Mouse (Mus musculus) ES-Bruce4 (cell line): Measurements from ENCODE around the gene Plppr3. TPM values are rescaled to one million over a fixed set of nuclear protein-coding genes. Genes with fewer than 3 reads are reported as not detected.
A peak's percentile ranks its signal among the peaks of the same experiment; 100 is the strongest.

Source experiments
- H3K27ac ChIP-seq: 2 replicates; pipeline ENCODE4 v1.5.1; 2012; ENCODE audit warnings: low read length, inconsistent platforms; ENCODE audit not compliant: insufficient read depth
- H3K27me3 ChIP-seq: 2 replicates; pipeline ENCODE4 v1.6.1; 2012; ENCODE audit warnings: mild to moderate bottlenecking, low read length, inconsistent platforms; ENCODE audit not compliant: control insufficient read depth, poor library complexity, insufficient read depth, severe bottlenecking
- H3K36me3 ChIP-seq: 2 replicates; pipeline ENCODE4 v1.6.1; 2012; ENCODE audit warnings: inconsistent platforms, mild to moderate bottlenecking, low read length, moderate library complexity; ENCODE audit not compliant: control insufficient read depth, poor library complexity, insufficient read depth, severe bottlenecking
- H3K4me1 ChIP-seq: one replicate; pipeline ENCODE4 v1.8.1; 2011; ENCODE audit warnings: low read length; ENCODE audit not compliant: control insufficient read depth, insufficient read depth
- H3K4me3 ChIP-seq: 2 replicates; pipeline ENCODE4 v1.5.1; 2011; ENCODE audit warnings: low read depth, mild to moderate bottlenecking, low read length
- H3K9ac ChIP-seq: 2 replicates; pipeline ENCODE4 v1.6.1; 2012; ENCODE audit warnings: low read depth, mild to moderate bottlenecking, inconsistent platforms; ENCODE audit not compliant: poor library complexity, severe bottlenecking
- H3K9me3 ChIP-seq: replicated peaks from 2 replicates; pipeline ENCODE4 v1.6.1; 2012; ENCODE audit warnings: mild to moderate bottlenecking, low read length, inconsistent platforms; ENCODE audit not compliant: control insufficient read depth, poor library complexity, insufficient read depth, severe bottlenecking
- CTCF ChIP-seq: IDR thresholded peaks from one replicate; pipeline ENCODE4 v1.8.1; 2011; ENCODE audit warnings: low read depth, low read length
- EP300 ChIP-seq: IDR thresholded peaks from 2 replicates; pipeline ENCODE4 v1.6.1; 2011; ENCODE audit warnings: low read depth, low read length; ENCODE audit not compliant: insufficient read depth
- POLR2A ChIP-seq: IDR thresholded peaks from one replicate; pipeline ENCODE4 v1.8.1; 2011; ENCODE audit warnings: low read length; ENCODE audit not compliant: insufficient read depth
- polyA plus RNA-seq: library from polyadenylated mRNA; stranded (reverse); fragments of >200 nt; gene quantifications from 2 replicates; pipeline ENCODE4 v1.2.4, GENCODE M21; 2011; ENCODE audit warnings: low read depth; ENCODE audit not compliant: missing spikeins, insufficient read depth, insufficient read length

Plppr3 gene
- polyA plus RNA-seq, 1 experiment, result 6.4 TPM

- no peak overlapping the region for H3K9ac ChIP-seq
- TF ChIP-seq EP300, result no peak
- no peak for TF ChIP-seq CTCF
- TF ChIP-seq POLR2A, result no peak
- H3K4me1 ChIP-seq, result peaks cover 2% of the 10 kb centered on the region
- H3K4me3 ChIP-seq, result no peak overlapping the region
- no peaks in the 10 kb centered on the region for H3K36me3 ChIP-seq
- no peaks in the 10 kb centered on the region for H3K9me3 ChIP-seq
- H3K27ac ChIP-seq, result no peak overlapping the region
- H3K27me3 ChIP-seq, result no peaks in the 10 kb centered on the region
Measured at GRCm38 (mm10) chr10:79877174-79877573, 2.7 kb upstream of the Plppr3 start.

GRCm38 (mm10) chr10:79873715-79874289 lies 632 bp downstream of the Plppr3 start:
- peaks cover 2% of the 10 kb centered on the region for H3K4me1 ChIP-seq
- peak overlapping the region; percentile 66 for H3K9ac ChIP-seq

GRCm38 (mm10) chr10:79873313-79873712 lies 1.1 kb downstream of the Plppr3 start:
- no peaks in the 10 kb centered on the region for H3K27me3 ChIP-seq
- H3K9ac ChIP-seq, result 0 out of 2 replicates have a peak overlapping the region, but pooled peaks have one; percentile 66
- H3K4me1 ChIP-seq, result peaks cover 2% of the 10 kb centered on the region
- no peaks in the 10 kb centered on the region for H3K9me3 ChIP-seq
- no peak overlapping the region for H3K4me3 ChIP-seq
- H3K27ac ChIP-seq, result no peak overlapping the region
- TF ChIP-seq POLR2A, result no peak
- no peak for TF ChIP-seq EP300
- TF ChIP-seq CTCF, result no peak
- no peaks in the 10 kb centered on the region for H3K36me3 ChIP-seq

More at GRCm38 (mm10) chr10:79873715-79874289, 632 bp downstream of the Plppr3 start:
- no peaks in the 10 kb centered on the region for H3K27me3 ChIP-seq
- H3K4me3 ChIP-seq, result peak overlapping the region; percentile 77
- no peak overlapping the region for H3K27ac ChIP-seq
- TF ChIP-seq EP300 (no peak), POLR2A (no peak), CTCF (no peak)
- H3K36me3 ChIP-seq, result no peaks in the 10 kb centered on the region
- H3K9me3 ChIP-seq, result no peaks in the 10 kb centered on the region

GRCm38 (mm10) chr10:79872862-79873261 lies 1.6 kb downstream of the Plppr3 start:
- peaks cover 2% of the 10 kb centered on the region for H3K4me1 ChIP-seq
- H3K4me3 ChIP-seq, result no peak overlapping the region
- H3K36me3 ChIP-seq, result no peaks in the 10 kb centered on the region
- TF ChIP-seq CTCF, result no peak
- no peak for TF ChIP-seq POLR2A
- TF ChIP-seq EP300, result no peak
- no peak overlapping the region for H3K9ac ChIP-seq
- no peak overlapping the region for H3K27ac ChIP-seq
- no peaks in the 10 kb centered on the region for H3K9me3 ChIP-seq
- no peaks in the 10 kb centered on the region for H3K27me3 ChIP-seq

GRCm38 (mm10) chr10:79871845-79872244 lies 2.6 kb downstream of the Plppr3 start:
- TF ChIP-seq CTCF (no peak), EP300 (no peak), POLR2A (no peak)
- H3K27ac ChIP-seq, result no peak overlapping the region
- H3K9ac ChIP-seq, result no peak overlapping the region
- H3K4me1 ChIP-seq, result peaks cover 2% of the 10 kb centered on the region
- H3K36me3 ChIP-seq, result no peaks in the 10 kb centered on the region
- H3K4me3 ChIP-seq, result no peak overlapping the region
- no peaks in the 10 kb centered on the region for H3K9me3 ChIP-seq
- no peaks in the 10 kb centered on the region for H3K27me3 ChIP-seq

GRCm38 (mm10) chr10:79866601-79867000 lies 7.8 kb downstream of the Plppr3 start:
- H3K27ac ChIP-seq, result no peak overlapping the region
- H3K36me3 ChIP-seq, result peaks cover 16% of the 10 kb centered on the region
- H3K9me3 ChIP-seq, result no peaks in the 10 kb centered on the region
- H3K4me3 ChIP-seq, result no peak overlapping the region
- no peaks in the 10 kb centered on the region for H3K4me1 ChIP-seq
- H3K27me3 ChIP-seq, result no peaks in the 10 kb centered on the region
- TF ChIP-seq POLR2A, result no peak
- TF ChIP-seq EP300, result no peak
- TF ChIP-seq CTCF, result no peak
- no peak overlapping the region for H3K9ac ChIP-seq
